Mouse (Mus musculus) liver, postnatal 0 days (tissue): ENCODE data around the gene Ddx42. TPM values are rescaled to one million over a fixed set of nuclear protein-coding genes. Genes with fewer than 3 reads are reported as not detected.

ENCODE experiments used
- ATAC-seq: fragments of 200-750 bp; cut with Nextera tagmentation; 2 replicates; pipeline ENCODE4 v1.8.0; 2017; ENCODE audit warnings: mild to moderate bottlenecking, moderate library complexity
- DNase-seq: peaks from one replicate; pipeline ENCODE4 v3.0.0-alpha.2; 2016
- H3K27ac ChIP-seq: fragments of 300-500 bp; sonication (generic); 2 replicates; pipeline ENCODE4 v1.5.1; 2014; ENCODE audit warnings: antibody characterized with exemption, moderate library complexity, mild to moderate bottlenecking, low read depth
- H3K27me3 ChIP-seq: fragments of 300-500 bp; sonication (generic); 2 replicates; pipeline ENCODE4 v1.6.1; 2014; ENCODE audit warnings: low read length, control low read depth, mixed read lengths; ENCODE audit not compliant: insufficient read depth
- H3K36me3 ChIP-seq: fragments of 300-500 bp; sonication (generic); replicated peaks from 2 replicates; pipeline ENCODE4 v1.6.1; 2014; ENCODE audit warnings: mild to moderate bottlenecking, control low read depth, low read length, moderate library complexity, mixed read lengths; ENCODE audit not compliant: insufficient read depth
- H3K4me1 ChIP-seq: fragments of 300-500 bp; sonication (generic); 2 replicates; pipeline ENCODE4 v1.6.1; 2014; ENCODE audit warnings: antibody characterized with exemption, mild to moderate bottlenecking, control low read depth; ENCODE audit not compliant: insufficient read depth
- H3K4me2 ChIP-seq: fragments of 300-500 bp; sonication (generic); 2 replicates; pipeline ENCODE4 v1.6.1; 2014; ENCODE audit warnings: low read depth, mild to moderate bottlenecking, low read length, moderate library complexity, mixed read lengths
- H3K4me3 ChIP-seq: fragments of 300-500 bp; sonication (generic); 2 replicates; pipeline ENCODE4 v1.5.1; 2014; ENCODE audit warnings: low read depth, low read length
- H3K9ac ChIP-seq: fragments of 300-500 bp; sonication (generic); replicated peaks from 2 replicates; pipeline ENCODE4 v1.6.1; 2014; ENCODE audit warnings: mild to moderate bottlenecking, moderate library complexity
- H3K9me3 ChIP-seq: fragments of 300-500 bp; sonication (generic); 2 replicates; pipeline ENCODE4 v1.6.1; 2016; ENCODE audit warnings: mild to moderate bottlenecking, control low read depth, low read length, mixed read lengths
- CTCF ChIP-seq: sonication (generic); IDR thresholded peaks from 2 replicates; pipeline ENCODE4 v1.5.1; 2016; ENCODE audit warnings: antibody characterized with exemption, low read depth
- EP300 ChIP-seq: IDR thresholded peaks from 2 replicates; pipeline ENCODE4 v1.6.1; 2016; ENCODE audit warnings: antibody characterized with exemption, low read depth, mild to moderate bottlenecking
- WGBS: fragments of 180-500 bp; shearing (Covaris S2); extraction: QIAGEN DNeasy Blood & Tissue Kit; methylation state at CpG from one replicate; pipeline ENCODE4 v1.1.7; 2014; ENCODE audit not compliant: insufficient replicate concordance; 5-methylcytosine and 5-hydroxymethylcytosine counted together
- polyA plus RNA-seq: library from polyadenylated mRNA; unstranded; fragments of >200 nt; fragmentation: Nextera tagmentation; extraction: Ambion mirVana; gene quantifications from 2 replicates; pipeline ENCODE4 v1.2.1, GENCODE M21; 2015

Gene Ddx42
- polyA plus RNA-seq, 1 experiment from 2014 or later: 17.8 TPM

GRCm38 (mm10) chr11:106268326-106269059 is 51.8 kb downstream of the Ddx42 start:
- DNase-seq: peak; percentile 68
- no peak overlapping the region for H3K4me3 ChIP-seq

GRCm38 (mm10) chr11:106269060-106269431 is 52.3 kb downstream of the Ddx42 start:
- Histone ChIP-seq H3K9me3 (no peaks in the 10 kb centered on the region), H3K4me3 (no peak overlapping the region), H3K4me2 (peak overlapping the region; percentile 33), H3K4me1 (peaks cover 48% of the 10 kb centered on the region), H3K27me3 (no peaks in the 10 kb centered on the region), H3K9ac (peak overlapping the region; percentile 42; the same call in 1 of the 2 replicates), H3K27ac (peak overlapping the region; percentile 60; the same call in 1 of the 2 replicates), H3K36me3 (peaks cover 34% of the 10 kb centered on the region)
- ATAC-seq (no peak), DNase-seq (peak; percentile 30)
- WGBS: 40% methylated on average over 3 of the region's 3 CpGs
- TF ChIP-seq CTCF (no peak), EP300 (no peak)

More at GRCm38 (mm10) chr11:106268326-106269059, 51.8 kb downstream of the Ddx42 start:
- peak overlapping the region; percentile 42; the same call in 1 of the 2 replicates for H3K9ac ChIP-seq
- WGBS: 62% methylated on average over 8 of the region's 8 CpGs
- no peaks in the 10 kb centered on the region for H3K27me3 ChIP-seq
- no peak for TF ChIP-seq CTCF
- no peak for TF ChIP-seq EP300
- no peaks in the 10 kb centered on the region for H3K9me3 ChIP-seq
- peak overlapping the region; percentile 60 for H3K27ac ChIP-seq
- H3K36me3 ChIP-seq: peaks cover 40% of the 10 kb centered on the region
- H3K4me1 ChIP-seq: peaks cover 44% of the 10 kb centered on the region
- peak overlapping the region; percentile 33 for H3K4me2 ChIP-seq
- ATAC-seq: no peak

- Histone ChIP-seq H3K9me3 (no peaks in the 10 kb centered on the region), H3K4me3 (peak overlapping the region; percentile 95), H3K36me3 (peaks cover 12% of the 10 kb centered on the region), H3K4me2 (peak overlapping the region; percentile 79), H3K27ac (peak overlapping the region; percentile 97; the same call in 1 of the 2 replicates), H3K9ac (peak overlapping the region; percentile 97), H3K27me3 (no peaks in the 10 kb centered on the region), H3K4me1 (peaks cover 55% of the 10 kb centered on the region)
- 38% methylated on average over 5 of the region's 5 CpGs for WGBS
- TF ChIP-seq EP300 (no peak), CTCF (0 out of 2 replicates have a peak, but pooled peaks have one; percentile 23)
- DNase-seq (no peak), ATAC-seq (no peak)
Observed at GRCm38 (mm10) chr11:106271131-106271793, 54.5 kb downstream of the Ddx42 start.

GRCm38 (mm10) chr11:106271794-106272643 is 55.3 kb downstream of the Ddx42 start:
- no peak for TF ChIP-seq EP300
- TF ChIP-seq CTCF: no peak
- H3K9me3 ChIP-seq: no peaks in the 10 kb centered on the region
- H3K9ac ChIP-seq: peak overlapping the region; percentile 97
- H3K4me2 ChIP-seq: peak overlapping the region; percentile 79
- peak overlapping the region; percentile 97 for H3K27ac ChIP-seq
- ATAC-seq: peak; percentile 38
- no peaks in the 10 kb centered on the region for H3K27me3 ChIP-seq
- WGBS: under 1% methylated on average over 37 of the region's 41 CpGs
- peak overlapping the region; percentile 95 for H3K4me3 ChIP-seq
- H3K4me1 ChIP-seq: peaks cover 56% of the 10 kb centered on the region
- peaks cover 4% of the 10 kb centered on the region for H3K36me3 ChIP-seq
- peak; percentile 69 for DNase-seq

GRCm38 (mm10) chr11:106272644-106273310 is 56.1 kb downstream of the Ddx42 start, which contains the start of gene Smarcd2:
TSS of gene Smarcd2 (minus strand) at chr11:106272972.
- TF ChIP-seq CTCF: no peak
- TF ChIP-seq EP300: peak; percentile 74
- peak within 1 kb of the TSS; percentile 97 for H3K9ac ChIP-seq
- H3K27me3 ChIP-seq: no peaks in the 10 kb centered on the region
- H3K36me3 ChIP-seq: no peaks in the 10 kb centered on the region
- H3K27ac ChIP-seq: peak within 1 kb of the TSS; percentile 97
- WGBS: under 1% methylated on average over 70 of the region's 72 CpGs
- ATAC-seq: peak; percentile 92
- no peaks in the 10 kb centered on the region for H3K9me3 ChIP-seq
- H3K4me2 ChIP-seq: peak within 1 kb of the TSS; percentile 79
- peak; percentile 100 for DNase-seq
- H3K4me3 ChIP-seq: peak within 1 kb of the TSS; percentile 95
- H3K4me1 ChIP-seq: peaks cover 52% of the 10 kb centered on the region
